Mouse (Mus musculus) adrenal gland, adult 18-20 months (tissue): ENCODE results near the gene Arpc3. TPM values are rescaled to one million over a fixed set of nuclear protein-coding genes. Genes with fewer than 3 reads are reported as not detected.
A peak's percentile ranks its signal among the peaks of the same experiment; 100 is the strongest.
"Not testable (repeated sequence)": the region's sequence is repeated elsewhere in the genome, so short reads cannot be mapped to it uniquely, and the experiment has no call there.

ENCODE experiments used
- DNase-seq, 2 experiments: peaks; one replicate each; pipeline ENCODE4 v3.0.0; 2021 to 2022; ENCODE audit warnings: low spot score in 2 of 2
- total RNA-seq, 2 experiments: library from RNA; stranded (reverse); gene quantifications; 1 replicate in 1 of 2; 2 replicates in 1 of 2; pipeline ENCODE4 v1.2.3; 2021

The Arpc3 gene
- total RNA-seq, 2 experiments from 2014 or later: 238 to 281 TPM

DNA sequence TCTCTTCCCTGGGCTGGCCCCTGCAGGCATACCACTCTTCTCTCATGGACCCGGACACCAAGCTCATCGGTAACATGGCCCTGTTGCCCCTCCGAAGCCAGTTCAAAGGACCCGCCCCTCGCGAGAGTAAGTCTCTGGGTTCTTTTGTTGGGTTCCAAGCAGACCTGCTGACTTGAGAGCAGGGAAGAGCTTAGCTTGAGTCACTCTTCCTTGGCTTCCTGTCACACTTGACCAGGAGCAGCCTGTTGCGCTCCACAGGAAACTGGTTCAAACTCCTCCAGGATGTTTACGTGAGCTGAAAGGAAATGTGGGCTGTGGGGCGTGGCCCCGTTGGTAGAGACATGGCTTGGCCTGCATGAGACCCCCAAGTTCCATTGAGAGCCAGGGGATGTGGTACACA, 5.1 kb downstream of the Arpc3 start:
- DNase-seq: no peak

DNA sequence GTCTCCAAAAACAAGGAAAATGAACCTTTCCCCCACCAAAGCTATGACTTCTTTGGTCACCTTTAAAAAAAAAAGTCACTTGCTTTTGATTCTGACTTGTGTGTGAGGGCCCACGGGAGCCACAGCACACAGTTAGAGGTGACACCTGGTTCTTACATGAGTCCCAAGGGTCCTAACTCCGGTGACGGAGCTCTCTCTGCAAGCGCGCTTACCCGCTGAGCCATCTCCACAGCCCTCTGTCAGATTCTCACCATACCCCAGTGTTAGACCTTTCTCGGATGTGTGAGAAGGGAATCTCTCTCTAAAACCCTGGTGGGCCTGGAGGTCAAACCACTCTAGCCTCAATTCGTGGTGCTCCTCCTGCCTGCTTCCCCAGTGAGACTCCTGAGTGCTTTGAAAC, 5.8 kb downstream of the Arpc3 start:
- DNase-seq: no peak

DNA sequence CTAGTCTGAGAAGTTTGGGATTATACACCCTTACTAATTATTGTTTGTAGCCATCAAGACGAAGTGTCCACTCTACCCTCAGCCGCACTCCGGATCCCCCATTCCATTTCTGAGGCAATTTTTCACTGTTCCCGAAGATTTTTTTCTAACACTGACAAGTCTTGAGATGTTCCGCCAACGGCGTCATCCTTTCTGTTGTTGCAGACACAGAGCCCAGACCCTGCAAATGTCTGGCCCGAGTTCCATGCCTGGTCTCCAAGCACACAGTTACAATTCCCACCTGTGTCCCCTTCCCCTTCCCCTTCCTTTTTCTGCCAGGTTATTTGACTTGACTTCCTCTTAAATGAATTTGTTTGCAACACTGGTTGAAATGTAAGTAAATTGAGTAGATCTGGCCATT, 8.2 kb downstream of the Arpc3 start:
- no peak for DNase-seq

DNA sequence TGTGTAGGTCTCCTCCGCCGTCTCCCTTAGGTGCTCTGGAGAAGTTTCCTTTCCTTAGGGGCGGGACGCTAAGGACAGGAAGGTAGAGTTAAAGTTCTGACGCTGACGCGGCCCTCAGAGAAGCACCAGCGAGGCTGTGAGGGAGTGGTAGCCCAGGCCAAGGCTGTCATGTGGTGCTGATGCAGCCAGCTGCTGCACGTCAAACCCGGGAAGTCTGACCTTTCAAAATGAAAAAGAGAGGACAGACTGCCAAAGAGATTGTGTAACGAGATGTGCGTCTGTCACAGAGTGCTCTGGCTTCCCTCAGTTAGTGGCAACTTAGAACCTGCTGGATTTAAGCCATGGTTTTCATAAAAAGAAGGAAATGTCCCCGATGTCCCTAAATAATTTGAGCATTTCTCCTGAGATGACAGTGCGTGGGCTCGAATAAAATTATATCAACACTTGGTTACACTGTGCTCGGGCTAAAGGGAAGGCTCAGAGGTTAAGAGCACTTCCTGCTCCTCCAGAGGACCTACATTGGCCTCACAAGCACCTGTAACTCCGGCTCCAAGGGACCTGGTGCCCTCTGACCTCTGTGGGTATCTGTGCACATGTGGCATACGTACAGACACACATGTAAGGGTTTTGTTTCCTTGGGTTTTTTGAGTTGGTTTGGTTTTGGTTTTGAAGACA, 9.1 kb downstream of the Arpc3 start:
- peak; percentile 60 to 64 for DNase-seq

DNA sequence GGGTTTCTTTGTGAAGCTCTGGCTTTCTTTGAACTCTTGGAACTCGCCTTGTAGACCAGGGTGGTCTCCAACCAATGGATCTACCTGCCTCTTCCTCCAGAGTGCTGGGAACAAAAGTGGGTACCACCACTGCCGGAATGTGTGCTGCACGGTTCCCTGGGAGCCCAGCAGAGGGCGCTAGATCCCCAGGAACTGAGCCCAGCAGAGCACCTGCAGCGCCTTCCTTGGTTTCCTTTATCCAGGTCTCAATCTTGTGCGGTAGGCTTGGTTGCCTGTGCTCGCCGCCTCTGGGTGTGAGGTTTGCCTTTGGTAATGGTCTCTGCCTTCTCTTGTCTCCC, 9.6 kb downstream of the Arpc3 start:
- peak; percentile 81 to 85 for DNase-seq

DNA sequence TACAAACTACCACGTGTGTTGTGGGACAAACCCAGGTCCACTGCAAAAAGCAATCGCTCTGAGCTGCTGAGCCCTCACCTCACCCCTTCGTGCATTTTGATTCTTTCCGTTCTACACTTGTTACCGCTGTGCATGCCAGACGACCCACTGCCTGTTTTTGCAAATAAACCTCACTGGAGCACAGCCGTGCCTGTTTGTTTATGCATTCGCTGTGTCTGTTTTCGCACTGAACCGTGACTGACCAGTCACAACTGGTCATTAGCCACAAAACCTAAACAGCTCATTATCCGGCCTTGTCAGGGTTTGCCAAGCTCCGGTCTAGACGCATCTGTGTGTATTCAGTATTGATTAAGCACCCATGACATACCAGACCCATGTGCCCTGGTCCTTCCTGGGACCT, 10.5 kb downstream of the Arpc3 start:
- no peak for DNase-seq

DNA sequence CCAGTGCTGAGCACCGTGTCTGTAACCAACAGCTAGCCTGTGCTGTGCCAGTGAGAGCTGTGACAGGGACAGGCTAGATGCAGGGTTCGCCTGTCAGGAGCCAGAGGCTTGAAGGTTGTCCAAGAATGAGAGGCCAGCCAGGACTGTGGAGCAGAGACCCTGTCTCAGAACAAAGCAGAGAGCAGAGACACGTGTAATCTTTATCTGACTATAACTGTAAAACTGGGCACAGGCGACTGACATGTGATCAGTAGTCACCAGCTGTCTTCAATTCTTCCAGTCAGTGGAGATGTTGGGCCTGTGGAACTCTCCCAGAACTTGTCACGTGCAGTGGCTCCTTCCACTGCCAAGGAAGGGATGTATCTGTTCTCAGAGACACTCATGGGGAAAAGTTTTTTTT, 11.1 kb downstream of the Arpc3 start:
- DNase-seq: no peak

DNA sequence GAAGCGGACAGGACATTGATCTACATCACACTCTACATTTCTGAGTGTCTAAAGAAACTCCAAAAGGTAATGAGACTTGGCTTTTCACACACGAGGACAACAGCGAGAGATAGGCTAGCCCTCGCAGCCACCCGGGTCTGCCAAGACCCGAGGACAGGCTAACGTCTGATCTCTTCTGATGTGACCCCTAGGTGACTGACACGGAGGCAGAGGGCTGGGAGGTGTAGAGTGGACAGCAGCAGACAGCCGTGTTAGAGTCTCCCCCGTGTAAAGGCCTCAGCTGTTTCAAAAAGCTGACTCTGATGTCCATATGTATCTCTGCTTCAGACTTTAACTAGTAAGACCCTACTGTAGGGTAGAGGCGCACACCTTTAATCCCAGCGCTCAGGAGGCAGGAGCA, 11.7 kb downstream of the Arpc3 start:
- DNase-seq: no peak

DNA sequence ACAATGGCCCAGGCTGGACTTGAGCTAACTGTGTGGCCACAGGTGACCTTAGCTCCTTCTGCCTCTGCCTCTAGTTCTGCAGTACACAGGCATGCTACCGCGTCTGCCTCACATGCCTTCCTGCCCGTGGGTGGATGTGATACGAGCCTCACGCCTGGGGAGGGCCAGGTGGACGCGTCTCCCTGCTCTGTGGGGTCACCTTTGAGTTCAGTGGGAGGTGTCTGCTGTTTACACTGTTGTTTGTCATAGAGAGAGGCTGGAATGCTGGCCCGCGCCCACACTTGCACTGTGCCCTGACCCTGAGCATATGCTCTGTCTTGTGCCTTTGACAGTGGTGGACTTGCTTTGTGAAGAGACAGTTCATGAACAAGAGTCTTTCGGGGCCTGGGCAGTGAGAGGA, 13.9 kb downstream of the Arpc3 start:
- no peak for DNase-seq

DNA sequence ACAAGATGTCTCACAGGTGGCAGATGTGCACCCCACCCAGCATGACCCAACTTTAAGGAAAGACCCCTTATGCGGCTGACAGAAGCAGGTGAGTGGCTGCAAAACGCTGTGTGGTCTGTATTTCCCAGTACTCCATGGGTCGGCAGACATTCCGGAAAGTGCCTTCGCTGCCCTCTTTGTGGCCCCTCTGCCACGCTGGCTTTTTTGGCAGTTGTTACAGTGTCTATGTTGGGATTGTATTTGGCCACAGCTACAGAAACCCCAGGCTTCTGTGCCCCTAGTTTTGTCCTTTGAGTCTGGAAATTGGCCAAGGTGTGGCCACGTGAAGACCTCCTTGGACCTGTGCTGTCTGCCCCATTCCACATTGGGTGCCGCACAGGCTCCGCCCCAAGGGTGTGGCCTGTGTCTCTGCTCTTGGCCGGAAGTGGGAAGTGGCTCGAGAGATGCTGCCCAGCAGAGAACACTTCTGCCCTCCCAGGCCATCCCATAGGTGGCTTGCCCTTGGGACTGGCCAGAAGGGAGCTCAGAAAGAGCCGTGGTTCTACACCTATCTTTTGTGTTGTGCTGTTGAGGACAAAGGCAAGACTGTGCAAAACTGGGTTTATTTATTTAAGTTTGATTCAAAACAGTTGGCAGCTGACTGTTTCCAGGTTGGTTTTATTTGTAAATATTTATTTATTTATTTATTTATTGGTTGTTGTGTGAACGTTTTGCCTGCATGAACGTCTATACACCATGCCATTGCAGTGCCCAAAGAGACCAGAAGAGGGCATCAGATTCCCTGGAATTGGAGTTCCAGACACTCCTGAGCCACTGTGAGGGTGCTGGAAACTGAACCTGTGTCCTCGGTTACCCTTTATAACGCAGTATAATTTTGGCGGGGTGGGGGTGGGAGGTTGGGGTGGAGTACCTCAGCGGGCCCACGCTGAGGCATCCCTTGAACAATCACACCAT, 18.3 kb downstream of the Arpc3 start:
- DNase-seq: no peak

DNA sequence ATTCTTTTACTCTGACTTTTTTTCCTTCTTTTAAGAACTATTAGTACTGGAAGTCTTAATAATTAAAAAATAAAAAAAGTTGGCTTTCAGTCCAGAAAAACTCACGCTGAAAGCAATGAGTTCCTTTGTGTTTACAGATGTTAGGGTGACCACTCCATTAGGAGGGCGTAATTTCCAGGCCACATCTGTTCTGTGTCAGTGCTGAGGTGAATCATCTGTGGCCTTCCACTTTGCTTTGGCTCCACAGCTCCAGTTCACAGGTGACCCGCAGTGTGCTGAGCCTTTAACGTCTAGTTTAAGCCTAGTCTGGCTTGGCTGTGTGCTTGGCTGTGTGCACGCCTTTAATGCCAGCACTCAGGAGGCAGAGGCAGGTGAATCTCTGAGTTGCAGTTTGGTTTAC, 20.2 kb downstream of the Arpc3 start:
- DNase-seq: no peak

DNA sequence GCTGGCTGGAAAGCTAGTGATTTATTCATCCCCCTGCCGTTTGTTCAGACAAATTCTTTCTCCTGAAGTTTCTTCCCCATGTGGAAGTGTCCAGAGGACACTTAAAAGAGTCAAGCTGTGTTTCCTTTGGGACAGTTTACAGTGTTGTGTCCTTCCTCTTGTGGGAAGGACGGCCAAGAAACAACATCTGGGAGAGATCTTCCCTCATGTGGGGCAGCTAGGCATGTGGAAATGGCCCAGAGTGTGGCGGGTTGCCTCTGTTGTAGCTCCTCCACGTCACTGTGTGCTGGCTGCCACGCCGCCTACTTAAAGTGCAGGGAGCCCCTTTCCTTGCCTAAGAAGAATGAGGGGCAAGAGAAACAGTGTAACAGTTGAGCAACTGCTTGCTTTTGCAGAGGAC, 21.1 kb downstream of the Arpc3 start:
- DNase-seq: no peak

DNA sequence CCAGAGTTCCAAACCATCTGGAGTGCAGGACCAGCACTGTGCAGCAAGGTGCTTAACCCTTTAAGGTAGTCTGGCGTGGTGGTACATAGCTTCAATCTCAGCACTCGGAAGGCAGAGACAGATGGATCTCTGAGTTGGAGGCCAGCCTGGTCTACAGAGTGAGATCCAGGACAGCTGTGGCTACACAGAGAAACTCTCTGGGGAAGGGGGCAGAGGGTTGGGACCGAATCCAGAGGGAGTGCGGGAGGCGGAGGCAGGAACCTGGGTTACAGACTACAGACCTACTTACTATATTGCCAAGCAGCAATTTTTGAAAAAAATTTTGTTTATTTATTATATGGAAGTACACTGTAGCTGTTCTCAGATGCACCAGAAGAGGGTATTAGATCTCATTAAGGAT, 22.7 kb downstream of the Arpc3 start:
- DNase-seq: no peak

DNA sequence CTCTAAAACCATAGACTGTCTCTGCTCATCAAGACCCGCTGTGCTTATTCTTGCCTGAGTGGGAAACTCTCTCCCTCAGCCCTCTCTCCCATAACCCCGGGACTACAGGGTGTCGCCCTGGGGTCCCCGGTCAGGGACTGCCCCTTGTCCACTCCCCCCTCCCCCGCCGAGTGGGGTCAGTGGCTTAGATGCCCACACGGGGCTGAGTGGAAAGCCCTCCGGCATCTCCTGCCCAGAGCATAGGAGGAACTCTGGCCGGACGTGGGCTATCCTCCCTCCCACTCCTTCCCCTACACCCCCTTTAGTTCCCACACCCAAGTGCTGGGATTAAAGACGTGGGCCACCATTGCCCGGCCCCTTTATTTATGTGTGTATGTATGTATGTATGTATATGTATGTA, 23.8 kb downstream of the Arpc3 start:
- no peak for DNase-seq

DNA sequence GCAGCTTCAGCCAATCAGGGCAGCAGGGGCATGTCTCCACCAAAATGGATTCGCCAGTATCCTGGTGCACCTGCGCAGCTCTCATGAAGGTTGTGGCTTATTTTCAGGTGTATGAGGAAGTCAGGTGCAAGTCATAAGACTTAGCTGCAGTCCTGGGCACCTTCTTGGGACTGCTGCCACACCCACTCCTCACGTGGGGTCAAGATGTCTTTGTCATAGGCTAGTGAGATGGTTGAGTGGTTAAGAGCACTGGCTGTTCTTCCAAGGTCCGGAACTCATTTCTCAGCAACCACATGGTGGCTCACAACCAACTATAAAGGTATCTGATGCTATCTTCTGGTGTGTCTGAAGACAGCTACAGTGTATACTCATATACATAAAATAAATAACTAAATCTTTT, 29.0 kb downstream of the Arpc3 start:
- DNase-seq: not testable (repeated sequence)

DNA sequence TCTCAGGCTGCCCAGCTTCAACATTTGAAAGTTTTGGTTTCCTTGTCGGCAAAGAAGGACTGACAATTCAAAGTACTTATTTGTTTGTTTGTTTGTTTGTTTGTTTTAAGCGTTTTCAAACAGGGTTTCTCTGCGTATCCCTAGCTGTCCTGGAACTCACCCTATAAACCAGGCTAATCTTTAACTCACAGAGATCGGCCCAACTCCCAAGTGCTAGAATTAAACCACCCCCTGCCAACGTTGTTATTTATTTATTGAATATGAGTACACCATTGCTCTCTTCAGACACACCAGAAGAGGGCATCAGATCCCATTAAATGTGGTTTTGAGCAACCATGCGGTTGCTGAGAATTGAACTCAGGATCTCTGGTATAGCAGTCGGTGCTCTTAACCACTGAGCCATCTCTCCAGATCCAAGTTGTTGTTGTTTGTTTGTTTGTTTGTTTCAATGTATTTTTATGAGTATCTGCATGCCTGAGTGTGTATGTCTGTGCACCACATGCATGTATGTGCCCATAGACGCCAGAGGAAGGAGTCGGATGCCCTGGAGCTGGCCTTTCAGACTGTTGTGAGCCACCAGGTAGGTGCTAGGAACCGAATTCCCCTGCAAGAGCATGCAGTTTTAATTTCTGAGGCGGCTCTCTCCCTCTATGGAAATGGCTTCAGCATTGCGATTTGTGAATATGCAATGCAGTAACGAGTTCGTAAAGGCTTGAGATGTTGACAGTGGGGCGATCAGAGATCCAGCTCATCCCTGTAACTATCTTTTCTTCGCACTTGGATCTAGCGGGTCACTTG, 29.8 kb downstream of the Arpc3 start, which contains the start of gene Anapc7:
Gene Anapc7 (plus strand): TSS at position 423 of the 798 bp plus-strand sequence.
- DNase-seq: no peak

DNA sequence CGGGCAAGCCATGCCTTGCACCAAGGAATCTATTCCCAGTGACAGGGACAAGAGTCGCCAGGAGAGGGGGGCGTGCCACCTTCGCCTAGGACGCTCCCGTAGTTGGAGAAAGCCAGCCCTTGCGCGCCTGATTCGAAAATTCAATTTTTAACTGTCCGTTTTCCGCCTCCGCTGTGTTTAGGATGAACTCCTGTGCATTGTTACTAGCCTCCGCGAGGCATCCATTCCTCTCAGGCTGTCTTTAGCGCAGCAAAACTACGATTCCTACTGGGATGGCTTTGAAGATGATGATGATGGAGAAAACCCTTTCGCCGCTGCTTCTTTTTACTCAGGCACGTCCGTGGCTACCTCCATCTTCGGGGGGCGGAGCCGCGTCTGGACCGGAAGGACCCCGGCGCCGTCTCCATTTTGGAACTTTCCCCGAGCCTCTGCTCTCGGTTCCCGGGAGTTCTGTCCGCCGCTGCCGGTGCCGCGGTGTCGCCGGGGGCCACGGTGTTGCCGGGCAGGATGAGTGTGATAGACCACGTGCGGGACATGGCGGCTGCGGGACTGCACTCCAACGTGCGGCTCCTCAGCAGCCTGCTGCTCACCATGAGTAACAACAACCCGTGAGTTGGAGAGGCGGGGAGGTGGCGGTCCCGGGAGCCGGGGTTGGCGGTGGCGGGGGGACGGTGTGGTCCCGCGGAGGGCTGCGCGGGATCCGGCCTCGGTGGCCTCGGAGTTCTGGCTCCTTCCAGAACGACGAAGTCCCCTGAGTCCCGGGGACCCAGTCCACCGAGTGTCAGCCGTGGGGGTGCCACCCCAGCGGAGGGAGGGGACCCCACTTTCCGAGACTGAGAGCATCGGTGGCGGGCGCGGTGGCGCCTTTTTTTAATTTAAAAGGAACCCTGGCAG, 30.6 kb downstream of the Arpc3 start:
- peak; percentile 87 to 88 for DNase-seq

DNA sequence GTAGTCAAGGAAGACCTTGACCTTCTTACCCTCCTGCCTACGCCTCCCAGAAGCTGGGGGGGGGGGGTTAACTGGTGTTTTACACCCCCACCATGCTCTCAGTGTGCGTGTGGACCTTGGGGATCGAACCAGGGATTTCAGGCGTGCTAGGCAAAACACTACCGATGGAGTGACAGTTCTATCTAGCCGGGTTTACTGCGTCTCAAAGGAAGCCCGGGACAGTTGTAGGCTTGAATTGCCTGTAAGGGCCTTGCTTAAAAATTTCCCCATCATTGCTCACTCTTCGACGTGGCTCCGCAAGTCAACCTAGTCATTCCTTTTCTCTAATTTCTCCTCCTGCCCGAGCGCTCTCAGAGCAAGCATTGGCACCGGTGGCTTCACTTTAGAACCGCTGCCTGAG, 31.4 kb downstream of the Arpc3 start:
- no peak for DNase-seq

DNA sequence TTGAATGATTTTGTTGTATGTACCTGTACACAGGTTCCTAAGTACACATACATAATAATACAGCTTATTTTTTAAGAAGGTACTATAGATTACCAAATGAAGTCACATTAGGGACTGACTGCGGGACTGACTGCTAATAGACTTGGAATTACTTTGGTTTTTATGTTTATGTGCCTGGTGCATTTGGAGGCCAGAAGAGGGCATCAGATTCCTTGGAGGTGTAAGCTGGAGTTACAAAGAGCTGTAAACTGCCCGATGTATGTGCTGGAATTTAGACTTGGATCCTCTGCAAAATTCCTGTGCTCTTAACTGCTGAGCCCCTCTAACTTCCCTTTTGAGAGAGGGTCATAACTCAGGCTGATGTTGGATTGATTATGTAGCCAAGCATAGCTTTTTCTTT, 33.9 kb downstream of the Arpc3 start:
- no peak for DNase-seq

DNA sequence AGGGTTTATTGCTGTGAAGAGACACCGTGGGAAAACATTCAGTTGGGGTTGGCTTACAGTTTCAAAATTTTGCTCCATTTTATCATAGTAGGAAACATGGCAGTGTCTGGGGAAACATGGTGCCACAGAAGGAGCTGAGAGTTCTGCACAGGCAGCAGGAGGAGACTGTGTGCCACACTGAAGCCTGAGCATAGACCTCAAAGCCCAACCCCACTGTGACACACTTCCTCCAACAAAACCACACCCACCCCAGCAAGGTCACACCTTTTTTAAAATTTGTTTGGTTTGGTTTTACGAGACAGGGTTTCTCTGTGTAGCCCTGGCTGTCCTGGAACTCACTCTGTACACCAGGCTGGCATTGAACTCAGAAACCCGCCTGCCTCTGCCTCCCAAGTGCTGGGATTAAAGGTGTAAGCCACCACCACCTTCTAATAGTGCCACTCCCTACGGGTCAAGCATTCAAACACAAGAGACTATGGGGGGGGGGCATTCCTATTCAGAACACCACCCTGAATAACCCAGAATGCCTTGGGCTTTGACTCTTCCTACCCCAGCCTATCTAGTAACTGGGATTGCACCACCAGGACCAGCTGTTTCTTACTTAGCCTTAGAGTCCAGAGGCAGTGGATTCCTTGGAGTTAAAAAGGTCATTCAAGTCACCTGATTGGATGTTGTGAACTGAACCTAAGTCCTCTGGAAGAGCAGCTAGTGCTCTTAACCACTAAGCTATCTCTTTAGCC, 38.5 kb downstream of the Arpc3 start:
- DNase-seq: no peak
